Mouse (Mus musculus): ENCODE data around the gene Dlgap1. TPM values are rescaled to one million over a fixed set of nuclear protein-coding genes. Genes with fewer than 3 reads are reported as not detected.

Gene Dlgap1
- polyA plus RNA-seq, 1 experiment from 2014 or later, result 11.6 TPM

- no peak overlapping the region for H3K4me3 ChIP-seq (ENCODE audit: low read depth, low read length)
- H3K9ac ChIP-seq (ENCODE audit: low read length), result no peak overlapping the region
- H3K27ac ChIP-seq (ENCODE audit: low read depth, low read length), result no peak overlapping the region
- ATAC-seq, result no peak
- no peaks in the 10 kb centered on the region for H3K27me3 ChIP-seq (replicated peaks; ENCODE audit: control insufficient read depth, insufficient read depth, low read length)
- H3K9me3 ChIP-seq (replicated peaks; ENCODE audit: control insufficient read depth, low read length), result no peaks in the 10 kb centered on the region
- H3K36me3 ChIP-seq (ENCODE audit: control insufficient read depth, insufficient read depth, low read length), result no peaks in the 10 kb centered on the region
- no peak for DNase-seq (ENCODE audit: low spot score)
- peaks cover 12% of the 10 kb centered on the region for H3K4me1 ChIP-seq (ENCODE audit: control insufficient read depth, insufficient read depth, low read length)
- 89% methylated on average over 4 of the region's 4 CpGs for WGBS
- no peak overlapping the region for H3K4me2 ChIP-seq (ENCODE audit: low read length)
Measured at GRCm38 (mm10) chr17:70870581-70870980, 901.7 kb downstream of the Dlgap1 start.

MicroRNAs encoded within 50 kb of the gene (microRNA counts, 519-probe panel; counts per million panel counts)
- not detected for microRNA mmu-miR-1195

Small RNA genes lying within 50 kb of the gene (microRNA-seq; reads per million reads assigned to microRNA genes)
- not detected for gene Mir1195
